Mouse (Mus musculus): ENCODE measurements around the gene Carmil1.

- no peak for TF ChIP-seq CTCF (IDR thresholded peaks at IDR 0.05; ENCODE audit: insufficient read depth, low read depth, low read length)
- TF ChIP-seq POLR2A (IDR thresholded peaks at IDR 0.05; ENCODE audit: insufficient read depth, low read depth, low read length) = no peak
Observed at GRCm38 (mm10) chr13:24135282-24136230, 145.0 kb downstream of the Carmil1 start.

All from olfactory bulb, adult 2 months (tissue).